Mouse (Mus musculus) kidney, postnatal 25 days (tissue): ENCODE data around the gene Kalrn.

Experiments
- DNase-seq, 2 experiments: peaks; one replicate each; pipeline ENCODE4 v3.0.0; 2021; ENCODE audit warnings: mixed read lengths in 2 of 2

The Kalrn gene

DNA sequence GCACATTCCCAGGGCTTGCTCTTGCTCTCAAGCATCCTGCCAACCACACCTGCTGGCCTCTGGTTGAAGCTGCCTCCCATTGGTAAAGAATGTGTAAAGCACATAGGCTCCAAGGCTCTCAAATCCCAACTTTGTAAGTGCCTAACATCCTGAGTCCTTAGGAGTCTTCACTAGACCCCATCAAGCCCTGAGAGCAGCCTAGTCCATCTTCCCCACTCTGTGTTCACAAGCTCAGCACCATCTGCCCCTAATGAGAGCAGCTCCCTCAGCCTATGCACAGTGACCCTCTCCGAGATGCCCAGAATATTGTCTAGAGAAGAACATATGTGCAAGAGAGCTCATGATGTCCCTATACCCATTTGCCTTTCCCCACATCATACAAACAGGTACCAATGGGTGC, 78.6 kb downstream of the Kalrn start:
- no peak for DNase-seq

DNA sequence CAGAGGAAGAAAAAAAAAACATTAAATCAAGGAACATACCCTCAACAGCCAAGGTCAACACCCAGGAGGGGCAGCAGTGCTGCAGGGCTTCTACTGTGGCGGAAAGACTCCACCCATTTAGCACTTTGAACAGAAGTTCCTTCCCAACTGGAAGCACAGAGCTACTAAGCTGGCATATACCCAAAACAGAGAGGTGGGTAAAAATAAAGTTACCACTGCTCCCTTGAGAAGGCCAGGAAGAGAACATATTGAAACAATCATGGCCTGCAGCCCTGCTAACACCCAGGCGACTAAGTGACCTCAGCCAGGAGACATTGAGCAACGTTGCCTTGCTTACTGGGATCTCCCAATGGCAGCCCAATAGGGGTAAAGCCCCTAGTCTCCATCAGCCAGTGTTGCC, 79.4 kb downstream of the Kalrn start:
- peak; percentile 55 to 84 for DNase-seq

- DNase-seq, result no peak
These were observed 82.1 kb downstream of the Kalrn start for GRCm38 (mm10) chr16:34491225-34491624.

- no peak for DNase-seq
These were observed 82.8 kb downstream of the Kalrn start for GRCm38 (mm10) chr16:34490506-34490905.

- no peak for DNase-seq
These were observed 83.5 kb downstream of the Kalrn start for GRCm38 (mm10) chr16:34489805-34490325.

DNA sequence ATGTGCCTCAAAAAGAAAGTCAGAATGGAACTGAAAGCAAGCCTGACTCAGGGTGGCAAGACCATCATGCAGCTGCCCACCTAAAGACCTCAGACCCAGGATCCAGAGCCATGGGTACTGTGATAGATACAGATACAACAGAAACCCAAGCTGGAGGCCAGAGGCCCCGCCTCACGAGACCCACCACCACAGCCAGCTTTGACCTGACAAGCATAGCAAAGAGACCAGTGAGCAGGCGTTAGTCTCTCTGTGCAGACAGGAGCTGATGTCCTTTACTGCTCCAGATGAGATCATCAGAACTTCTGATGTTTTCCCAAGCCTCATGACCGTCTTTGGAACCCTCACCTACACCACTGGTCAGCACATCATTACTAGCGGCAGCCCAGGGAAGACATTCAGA, 85.5 kb downstream of the Kalrn start:
- no peak for DNase-seq

DNA sequence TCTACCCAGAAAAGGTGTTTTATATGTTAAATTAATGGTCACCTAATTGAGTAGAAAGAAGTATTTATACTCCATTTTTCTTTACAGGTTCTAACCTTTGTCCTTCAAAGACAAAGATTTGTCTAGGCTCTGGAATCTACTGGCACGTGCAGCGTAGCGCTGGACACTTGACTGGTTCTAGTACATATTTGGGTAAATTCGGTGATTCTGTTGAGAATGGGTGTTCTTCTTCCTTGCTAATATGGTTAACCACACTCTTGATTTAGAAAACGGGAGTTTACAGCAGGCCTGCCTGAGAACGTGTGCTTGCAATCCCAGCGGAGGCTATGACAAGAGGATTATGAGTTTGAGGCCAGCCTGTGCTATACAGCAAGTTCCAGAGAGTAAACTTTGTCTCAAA, 86.1 kb downstream of the Kalrn start:
- no peak for DNase-seq

- no peak for DNase-seq
These were observed 87.8 kb downstream of the Kalrn start for GRCm38 (mm10) chr16:34485483-34485882.

GRCm38 (mm10) chr16:34484921-34485320, 88.4 kb downstream of the Kalrn start:
- no peak for DNase-seq

GRCm38 (mm10) chr16:34484213-34484612, 89.1 kb downstream of the Kalrn start:
- DNase-seq, result no peak

DNA sequence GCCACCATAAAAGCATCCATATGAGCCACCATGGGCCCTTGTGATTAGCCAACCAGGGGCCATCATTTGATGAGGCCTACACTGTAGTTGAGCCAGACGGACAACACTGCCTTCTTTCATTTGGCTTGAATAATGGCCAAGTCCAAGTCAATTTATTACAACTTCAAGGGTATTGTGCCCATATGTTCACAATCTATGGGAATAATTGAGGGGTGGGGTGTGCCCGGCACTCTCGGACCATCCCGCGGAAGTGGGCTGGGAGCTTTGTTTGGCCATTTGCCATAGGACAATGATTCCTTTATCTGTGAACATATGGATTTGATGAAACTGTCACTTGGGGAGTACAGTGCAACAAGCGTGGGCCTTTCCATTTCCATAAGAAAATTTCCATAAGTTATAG, 89.6 kb downstream of the Kalrn start:
- no peak for DNase-seq

- no peak for DNase-seq
These were observed 98.6 kb downstream of the Kalrn start for GRCm38 (mm10) chr16:34474741-34475140.

- DNase-seq, result no peak
These were observed 99.4 kb downstream of the Kalrn start for GRCm38 (mm10) chr16:34473891-34474290.

GRCm38 (mm10) chr16:34471441-34471840, 101.9 kb downstream of the Kalrn start:
- no peak for DNase-seq

- no peak for DNase-seq
These were observed 103.0 kb downstream of the Kalrn start for GRCm38 (mm10) chr16:34470343-34470742.

- peak in 1 of 2 experiments; percentile 5 for DNase-seq
These were observed 104.0 kb downstream of the Kalrn start for GRCm38 (mm10) chr16:34469277-34469868.

DNA sequence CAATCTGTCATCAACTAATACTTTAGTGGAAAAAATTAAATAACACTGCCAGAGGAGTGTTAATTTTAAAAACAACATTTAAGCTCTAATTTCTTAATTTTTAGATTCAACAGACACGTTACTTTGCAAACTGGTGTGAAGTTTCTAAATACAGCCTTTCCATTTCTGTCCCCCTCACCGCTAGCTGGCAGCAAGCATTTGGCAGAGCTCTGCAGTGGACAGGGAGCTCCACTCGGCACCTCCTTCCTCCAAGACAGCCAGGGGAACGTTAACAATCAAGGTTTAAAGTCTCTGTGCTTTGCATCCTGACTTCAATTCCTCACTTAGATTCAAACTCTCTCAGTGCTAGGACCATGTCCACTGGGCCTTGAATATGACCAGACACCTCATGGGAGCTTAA, 106.7 kb downstream of the Kalrn start:
- no peak for DNase-seq

DNA sequence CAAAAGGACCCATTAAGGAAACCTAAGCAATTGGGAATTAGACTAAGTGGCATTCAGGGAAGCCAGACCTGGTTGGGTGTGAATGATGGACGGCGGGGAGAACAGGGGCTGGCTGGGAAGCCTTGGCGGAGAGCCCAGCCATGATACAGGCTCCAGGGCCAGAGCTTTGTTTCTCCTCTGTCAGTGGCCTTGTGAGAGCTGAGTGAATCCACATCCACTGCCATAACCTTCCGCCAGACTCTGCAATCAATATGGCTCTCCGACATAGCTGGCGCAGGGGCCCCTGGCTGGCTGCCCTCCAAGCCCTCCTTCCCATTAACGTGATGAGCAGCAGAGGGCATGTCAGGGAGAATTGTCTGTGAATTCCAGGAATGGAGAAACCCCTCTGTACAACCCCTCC, 117.0 kb downstream of the Kalrn start:
- peak in 1 of 2 experiments; percentile 39 for DNase-seq

DNA sequence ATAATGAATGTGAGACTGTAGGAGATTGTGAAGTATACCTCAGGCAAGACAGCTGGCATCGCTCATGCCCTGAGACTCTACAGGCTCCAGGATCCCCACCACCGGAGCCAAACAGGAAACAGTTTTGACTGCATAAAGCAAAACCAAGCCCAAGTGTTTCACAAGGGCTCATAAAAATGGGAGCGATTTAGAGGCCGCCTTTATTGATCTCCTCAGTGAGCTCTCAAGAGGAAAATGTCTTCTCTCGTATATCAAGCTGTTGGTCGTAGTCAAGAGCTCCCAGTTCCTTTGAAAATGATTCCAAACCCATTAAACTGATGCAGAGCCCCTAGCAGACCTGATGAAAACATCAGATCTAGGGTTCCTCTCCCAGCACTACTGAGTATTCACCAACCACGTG, 127.7 kb downstream of the Kalrn start:
- DNase-seq, result peak in 1 of 2 experiments; percentile 4

GRCm38 (mm10) chr16:34441704-34442103, 131.6 kb downstream of the Kalrn start:
- DNase-seq, result no peak

DNA sequence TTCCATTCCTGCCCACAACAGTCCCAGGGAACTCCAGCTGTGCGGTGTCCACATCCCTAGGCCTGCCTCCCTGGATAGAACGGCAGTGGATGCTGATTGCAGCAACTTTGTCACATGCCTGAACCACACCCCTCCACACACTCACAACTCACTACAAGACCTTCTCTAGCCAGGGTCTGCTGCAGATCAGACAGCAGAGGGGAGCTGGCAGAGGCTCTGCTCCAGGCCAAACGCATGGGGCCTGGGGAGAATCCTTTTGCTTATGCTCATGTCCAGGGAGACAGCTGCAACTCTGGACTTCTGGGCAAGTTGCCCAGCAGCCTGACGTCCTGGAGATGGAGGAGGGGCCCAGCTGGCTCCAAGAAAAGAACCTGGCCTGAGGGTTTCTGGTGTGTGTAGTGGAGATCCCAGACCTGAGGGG, 132.3 kb downstream of the Kalrn start:
- DNase-seq, result peak; percentile 81 to 85

- peak; percentile 15 to 46 for DNase-seq
These were observed 133.2 kb downstream of the Kalrn start for GRCm38 (mm10) chr16:34440019-34440615.

DNA sequence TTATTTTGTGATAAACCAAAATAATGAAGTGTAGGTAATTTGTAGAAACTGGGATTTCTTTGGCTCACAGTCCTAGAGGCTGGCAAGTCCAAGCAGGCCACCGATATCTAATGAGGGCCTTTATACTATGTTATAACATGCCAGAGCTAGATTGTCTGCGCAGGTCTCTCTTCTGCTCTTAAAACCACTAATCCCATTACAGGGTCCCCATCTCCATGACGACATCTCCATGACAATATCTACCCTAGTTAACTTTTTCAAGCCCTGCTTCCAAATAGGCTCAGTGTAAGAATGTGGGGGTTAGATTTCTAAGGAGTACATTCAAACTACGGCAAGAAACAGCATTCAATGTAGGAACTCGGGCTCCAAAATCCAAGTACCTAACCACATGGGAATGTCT, 143.2 kb downstream of the Kalrn start:
- no peak for DNase-seq

- no peak for DNase-seq
These were observed 145.7 kb downstream of the Kalrn start for GRCm38 (mm10) chr16:34427654-34428053.

DNA sequence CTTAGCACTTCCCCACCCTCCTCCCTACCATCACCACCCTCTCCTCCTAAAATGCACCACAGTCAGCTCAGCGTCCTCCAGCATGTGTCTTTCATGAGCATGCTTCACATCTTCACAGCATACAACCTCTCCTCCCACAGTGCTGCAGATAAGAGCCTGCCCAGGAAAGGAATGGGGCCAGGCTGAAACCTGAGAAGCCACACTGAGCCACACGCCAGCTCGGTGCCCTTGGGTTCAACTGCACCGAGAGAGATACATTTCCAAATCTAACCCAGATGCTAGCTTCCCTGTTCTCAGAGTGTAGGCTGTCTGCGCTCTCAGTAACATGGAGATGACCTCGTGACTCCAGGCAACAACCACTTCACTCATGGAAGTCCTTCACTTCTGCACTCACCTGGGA, 151.9 kb downstream of the Kalrn start:
- DNase-seq, result no peak
